In the genomic region with DNA sequence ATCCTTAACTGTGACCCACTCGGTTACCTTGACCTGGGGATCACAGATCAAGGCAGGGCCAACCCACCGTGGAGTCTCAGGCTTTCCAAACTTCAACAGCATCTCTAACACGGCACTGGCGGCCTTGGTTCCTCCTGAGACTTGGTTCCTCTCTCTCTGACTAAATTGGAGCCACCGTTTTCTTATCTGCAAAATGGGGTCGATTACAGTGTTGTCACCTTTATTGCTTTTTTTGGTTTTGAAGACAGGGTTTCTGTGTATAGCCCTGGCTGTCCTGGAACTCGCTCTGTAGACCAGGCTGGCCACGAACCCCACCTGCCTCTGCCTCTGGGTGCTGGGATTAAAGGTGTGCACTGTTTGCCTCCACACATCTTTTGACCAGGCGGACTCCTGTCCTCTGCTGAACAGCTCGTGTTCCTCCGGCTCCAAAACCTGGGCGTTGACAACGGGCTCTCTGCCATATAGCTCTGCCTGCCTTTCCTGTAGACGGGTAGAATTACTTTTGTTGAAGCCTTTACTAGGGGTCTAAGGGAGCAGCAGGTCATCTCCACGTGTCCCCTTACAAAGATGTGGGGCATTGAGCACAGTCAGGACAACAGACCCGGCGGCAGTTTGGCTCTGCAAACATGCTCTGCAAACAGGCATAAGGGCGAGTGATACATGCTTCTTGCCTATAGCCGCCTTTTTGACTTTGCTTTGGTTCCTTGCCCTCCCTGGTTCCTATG, we compare ENCODE assay signal across 8 mouse cellular contexts. TPM values are rescaled to one million over a fixed set of nuclear protein-coding genes. Genes with fewer than 3 reads are reported as not detected.
A peak's percentile ranks its signal among the peaks of the same experiment; 100 is the strongest.
DNase-seq lines count a peak whose midpoint lies in the region; ATAC-seq and TF ChIP-seq lines count a peak whose summit lies in the region.

No protein-coding gene starts in this region.

- H3K27ac ChIP-seq in liver, adult 2 months (replicated peaks; ENCODE audit: insufficient read depth, low read depth, low read length): peak overlapping the region; percentile 69
- H3K27ac ChIP-seq in hindbrain, embryonic 11.5 days (ENCODE audit: low read depth, low read length): peak overlapping the region; percentile 95
- H3K27ac ChIP-seq in lung, embryonic 15.5 days: peak overlapping the region; percentile 99
- H3K27ac ChIP-seq in stomach, embryonic 16.5 days (ENCODE audit: low read length): peak overlapping the region; percentile 99

- no peaks in the 10 kb centered on the region for H3K79me2 ChIP-seq in liver, adult 2 months (ENCODE audit: control insufficient read depth, insufficient read depth, low read length)

- no peak for TF ChIP-seq POLR2A in liver, adult 2 months (IDR thresholded peaks at IDR 0.05; ENCODE audit: extremely low read depth, insufficient read depth, low read length)

- no peaks in the 10 kb centered on the region for H3K36me3 ChIP-seq in liver, adult 2 months (ENCODE audit: control insufficient read depth, insufficient read depth, low read length)
- no peaks in the 10 kb centered on the region for H3K36me3 ChIP-seq in hindbrain, embryonic 11.5 days (ENCODE audit: control insufficient read depth, insufficient read depth, low read length)
- H3K36me3 ChIP-seq in lung, embryonic 15.5 days: no peaks in the 10 kb centered on the region
- no peaks in the 10 kb centered on the region for H3K36me3 ChIP-seq in stomach, embryonic 16.5 days (ENCODE audit: control insufficient read depth, insufficient read depth, low read length)

- no peak for ATAC-seq in hindbrain, embryonic 11.5 days (ENCODE audit: low FRiP score)
- ATAC-seq in lung, embryonic 15.5 days (ENCODE audit: borderline replicate concordance, extremely low read depth, low FRiP score, low TSS enrichment): no peak
- ATAC-seq in stomach, embryonic 16.5 days (ENCODE audit: insufficient read depth, low FRiP score): no peak

- H3K4me1 ChIP-seq in liver, adult 2 months (ENCODE audit: control insufficient read depth, insufficient read depth, low read length): peaks cover 15% of the 10 kb centered on the region
- H3K4me1 ChIP-seq in hindbrain, embryonic 11.5 days (replicated peaks; ENCODE audit: control insufficient read depth, insufficient read depth, low read length): peaks cover 16% of the 10 kb centered on the region
- peaks cover 59% of the 10 kb centered on the region for H3K4me1 ChIP-seq in lung, embryonic 15.5 days
- H3K4me1 ChIP-seq in stomach, embryonic 16.5 days (ENCODE audit: control insufficient read depth, insufficient read depth, low read length): peaks cover 44% of the 10 kb centered on the region

- no peaks in the 10 kb centered on the region for H3K27me3 ChIP-seq in liver, adult 2 months (ENCODE audit: control insufficient read depth, insufficient read depth, low read length)
- no peaks in the 10 kb centered on the region for H3K27me3 ChIP-seq in hindbrain, embryonic 11.5 days (ENCODE audit: control insufficient read depth, insufficient read depth, low read length)
- H3K27me3 ChIP-seq in lung, embryonic 15.5 days: no peaks in the 10 kb centered on the region
- H3K27me3 ChIP-seq in stomach, embryonic 16.5 days (ENCODE audit: control insufficient read depth, insufficient read depth, low read length): no peaks in the 10 kb centered on the region

- no peak for TF ChIP-seq CTCF in liver, adult 2 months (IDR thresholded peaks at IDR 0.05; ENCODE audit: low read depth, low read length)

- H3K9me3 ChIP-seq in hindbrain, embryonic 11.5 days (ENCODE audit: control insufficient read depth, low read length): no peaks in the 10 kb centered on the region
- no peaks in the 10 kb centered on the region for H3K9me3 ChIP-seq in lung, embryonic 15.5 days
- no peaks in the 10 kb centered on the region for H3K9me3 ChIP-seq in stomach, embryonic 16.5 days (replicated peaks; ENCODE audit: control insufficient read depth, low read length)

- H3K4me3 ChIP-seq in liver, adult 2 months (ENCODE audit: insufficient read depth, low read depth, low read length): peak overlapping the region; percentile 52
- H3K4me3 ChIP-seq in hindbrain, embryonic 11.5 days (ENCODE audit: low read depth, low read length): peak overlapping the region; percentile 21
- H3K4me3 ChIP-seq in lung, embryonic 15.5 days: peak overlapping the region; percentile 45
- H3K4me3 ChIP-seq in stomach, embryonic 16.5 days (replicated peaks; ENCODE audit: low read length): peak overlapping the region; percentile 50

- peak overlapping the region; percentile 86 for H3K4me2 ChIP-seq in hindbrain, embryonic 11.5 days (replicated peaks; ENCODE audit: low read depth, low read length)
- H3K4me2 ChIP-seq in lung, embryonic 15.5 days: peak overlapping the region; percentile 85
- H3K4me2 ChIP-seq in stomach, embryonic 16.5 days (ENCODE audit: low read depth, low read length): peak overlapping the region; percentile 80

- 9% methylated on average over 19 of the region's 19 CpGs for WGBS in liver, adult 2 months
- 18% methylated on average over 19 of the region's 19 CpGs for WGBS in hindbrain, embryonic 11.5 days
- WGBS in lung, embryonic 15.5 days: 11% methylated on average over 19 of the region's 19 CpGs
- WGBS in stomach, embryonic 16.5 days: 15% methylated on average over 19 of the region's 19 CpGs

- peak overlapping the region; percentile 68 for H3K9ac ChIP-seq in liver, adult 2 months (ENCODE audit: low read depth, low read length)
- peak overlapping the region; percentile 92 for H3K9ac ChIP-seq in hindbrain, embryonic 11.5 days (ENCODE audit: low read depth, low read length)
- peak overlapping the region; percentile 64 for H3K9ac ChIP-seq in lung, embryonic 15.5 days
- H3K9ac ChIP-seq in stomach, embryonic 16.5 days (ENCODE audit: low read length): peak overlapping the region; percentile 82

- DNase-seq in liver, adult 2 months (ENCODE audit: extremely low read depth, low read depth, low spot score): peak; percentile 58
- no peak for DNase-seq in liver
- peak; percentile 62 for DNase-seq in embryo, embryonic 9.5 days (ENCODE audit: extremely low spot score)
- peak; percentile 56 for DNase-seq in hindbrain, embryonic 11.5 days (ENCODE audit: low spot score)
- no peak for DNase-seq in frontal cortex, postnatal 36 days (ENCODE audit: low spot score in 2 of 2)
- DNase-seq in right cerebral cortex, postnatal 14 days: no peak

RNA-seq across cellular contexts. Expression of a gene that starts 21.7 kb away (rescaled TPM):
- total RNA-seq in liver, adult 2 months (2014; rRNA removed): 259 and 274 TPM in 2 replicates
- polyA plus RNA-seq in liver, adult 2 months (2012; rRNA removed): 214 and 240 TPM in 2 replicates
- 3,351 and 3,402 TPM in 2 replicates for polyA plus RNA-seq in hindbrain, embryonic 11.5 days (2014; fragmentation: Nextera tagmentation; extraction: Ambion mirVana)
- 2,819 and 2,940 TPM in 2 replicates for polyA plus RNA-seq in lung, embryonic 15.5 days (2015; fragmentation: Nextera tagmentation; extraction: Ambion mirVana)
- polyA plus RNA-seq in stomach, embryonic 16.5 days (2015; fragmentation: Nextera tagmentation; extraction: Ambion mirVana): 1,914 and 2,170 TPM in 2 replicates

Comparison
In these comparisons a context has a peak if more than half of its experiments do, and no peak if none do; other contexts are left out.
1. DNase-seq: peak in liver, adult 2 months (single experiment), embryo, embryonic 9.5 days (single experiment) and hindbrain, embryonic 11.5 days (single experiment); none in liver (single experiment), frontal cortex, postnatal 36 days (0 of 2) and right cerebral cortex, postnatal 14 days (single experiment).
2. Peak in every context shown above with its lines, with median percentiles within 50 percentile points of each other: H3K27ac ChIP-seq, H3K4me3 ChIP-seq, H3K9ac ChIP-seq and H3K4me2 ChIP-seq.